Mouse (Mus musculus): ENCODE results near the gene Psip1. TPM values are rescaled to one million over a fixed set of nuclear protein-coding genes. Genes with fewer than 3 reads are reported as not detected.
A peak's percentile ranks its signal among the peaks of the same experiment; 100 is the strongest.

The Psip1 gene
- 68.1 and 81.0 TPM in 2 replicates for total RNA-seq (2012; rRNA removed)
- polyA plus RNA-seq (2012; ENCODE audit: insufficient read depth in 1 of 2, insufficient read length in 2 of 2, low read depth in 1 of 2, low replicate concordance in 2 of 2, missing spikeins in 1 of 2) = 100 to 1,000 TPM in 1 of 2 experiments, 10 to 100 TPM in 1; 54.0 to 161 TPM

DNA sequence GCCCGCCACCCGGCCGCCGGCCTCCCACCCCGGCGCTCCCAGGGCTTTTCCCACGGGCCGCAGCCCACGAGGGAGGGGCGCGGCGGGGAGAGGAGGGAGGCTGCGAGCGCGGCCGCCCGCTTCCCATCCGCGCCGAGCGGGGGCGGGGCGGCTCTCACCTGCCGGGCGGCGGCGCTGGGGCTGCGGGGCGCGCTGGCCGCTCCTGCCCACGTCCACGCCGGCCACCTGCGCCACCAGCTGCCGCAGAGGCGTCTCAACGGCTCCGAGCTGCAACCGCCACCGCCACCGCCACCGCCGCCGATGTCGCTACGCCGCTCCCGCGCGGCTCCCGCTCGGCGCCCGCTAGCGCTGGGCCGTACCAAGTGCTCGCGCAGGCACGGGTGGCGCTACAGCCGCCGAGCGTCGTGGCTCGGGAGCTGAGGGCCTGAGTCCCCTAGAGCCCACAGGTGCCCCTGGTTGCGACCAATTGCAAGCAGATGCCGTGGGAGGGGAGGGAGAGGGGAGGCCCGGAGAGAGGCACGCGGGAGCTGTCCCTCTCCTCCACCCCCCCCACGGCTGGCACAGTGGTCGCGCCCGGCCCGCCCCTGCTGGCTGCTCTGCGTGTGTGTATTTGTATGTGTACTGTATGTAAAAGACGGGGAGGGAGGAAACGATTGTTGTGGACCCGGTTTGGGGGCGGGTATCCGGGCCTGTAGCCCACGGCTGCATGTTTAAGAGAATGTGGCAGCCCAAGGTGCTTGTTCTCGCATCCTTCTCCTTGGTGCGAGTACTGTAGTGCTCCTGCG lies at the start of gene Psip1:
Gene Psip1, minus strand, starts transcription at position 343 of the 785 bp plus-strand sequence.
- H3K27me3 ChIP-seq (ENCODE audit: control insufficient read depth in 1 of 2, insufficient read depth in 2 of 2, low read length in 2 of 2) = no peaks in the 10 kb centered on the region
- H3K4me1 ChIP-seq (ENCODE audit: control insufficient read depth in 1 of 2, insufficient read depth in 2 of 2, low read length in 2 of 2) = peaks cover 3 to 6% of the 10 kb centered on the region in 2 experiments
- peak within 1 kb of the TSS; percentile 96 for H3K4me3 ChIP-seq (ENCODE audit: control insufficient read depth in 1 of 2, insufficient read depth in 1 of 2, low read depth in 2 of 2, low read length in 2 of 2)
- H3K27ac ChIP-seq (ENCODE audit: control insufficient read depth, low read depth, low read length) = peak within 1 kb of the TSS; percentile 94
- peak; percentile 92 for DNase-seq (ENCODE audit: low read depth, low spot score)
- peaks cover 28% of the 10 kb centered on the region for H3K79me2 ChIP-seq (ENCODE audit: control insufficient read depth, insufficient read depth, low read length, poor library complexity)
- peaks cover 16 to 17% of the 10 kb centered on the region in 2 experiments for H3K36me3 ChIP-seq (ENCODE audit: control insufficient read depth in 1 of 2, insufficient read depth in 2 of 2, low read length in 2 of 2)
- H3K9me3 ChIP-seq (replicated peaks; ENCODE audit: insufficient read depth, low read length) = no peaks in the 10 kb centered on the region
- peak within 1 kb of the TSS; percentile 98 for H3K9ac ChIP-seq (ENCODE audit: control insufficient read depth, low read depth, low read length, poor library complexity, severe bottlenecking)
- TF ChIP-seq RCOR1 (IDR thresholded peaks at IDR 0.05; ENCODE audit: low read depth, low read length) (no peak), ZC3H11A (IDR thresholded peaks at IDR 0.05; ENCODE audit: low read depth, low read length) (no peak), GABPA (IDR thresholded peaks at IDR 0.05; ENCODE audit: low read depth, low read length) (no peak), NRF1 (IDR thresholded peaks at IDR 0.05; ENCODE audit: insufficient read depth, low read depth, low read length, poor library complexity, severe bottlenecking) (peak; percentile 2; the same call in 1 of the 2 replicates), MAX (IDR thresholded peaks at IDR 0.05; ENCODE audit: low read length) (peak; percentile 36; the same call in 1 of the 2 replicates), POLR2AphosphoS2 (IDR thresholded peaks at IDR 0.05; ENCODE audit: low read length) (0 out of 2 replicates have a peak, but pooled peaks have one; percentile 13), EP300 (IDR thresholded peaks at IDR 0.05; ENCODE audit: low read depth in 1 of 2, low read length in 2 of 2) (no peak), ETS1 (IDR thresholded peaks at IDR 0.05; ENCODE audit: low read depth, low read length) (no peak), SMC3 (IDR thresholded peaks at IDR 0.05; ENCODE audit: low read depth, low read length) (no peak), JUND (IDR thresholded peaks at IDR 0.05; ENCODE audit: low read depth, low read length) (no peak), CTCF (IDR thresholded peaks at IDR 0.05 in 2 of 3, conservative IDR thresholded peaks at IDR 0.05 in 1 of 3; ENCODE audit: control insufficient read depth in 1 of 3, insufficient read depth in 1 of 3, low read depth in 2 of 3, low read length in 3 of 3, poor library complexity in 1 of 3, severe bottlenecking in 1 of 3) (no peak), POLR2AphosphoS5 (IDR thresholded peaks at IDR 0.05; ENCODE audit: borderline replicate concordance, low read depth, low read length) (no peak), ELF1 (IDR thresholded peaks at IDR 0.05; ENCODE audit: low read depth, low read length) (no peak), ZMIZ1 (IDR thresholded peaks at IDR 0.05; ENCODE audit: low read depth, low read length) (peak; percentile 69; the same call in 1 of the 2 replicates), NELFE (IDR thresholded peaks at IDR 0.05; ENCODE audit: low read depth, low read length) (peak; percentile 71), HCFC1 (IDR thresholded peaks at IDR 0.05; ENCODE audit: low read depth, low read length) (peak; percentile 66), KAT2A (conservative IDR thresholded peaks at IDR 0.05; ENCODE audit: low read depth, low read length) (no peak), TCF12 (IDR thresholded peaks at IDR 0.05; ENCODE audit: low read depth, low read length) (peak; percentile 28; the same call in 1 of the 2 replicates), TAL1 (IDR thresholded peaks at IDR 0.05; ENCODE audit: low read length) (no peak), TBP (IDR thresholded peaks at IDR 0.05; ENCODE audit: low read depth, low read length) (peak; percentile 61; the same call in 1 of the 2 replicates), E2F4 (IDR thresholded peaks at IDR 0.05; ENCODE audit: borderline replicate concordance, low read depth, low read length) (0 out of 2 replicates have a peak, but pooled peaks have one; percentile 64), USF1 (IDR thresholded peaks at IDR 0.05; ENCODE audit: low read depth, low read length) (no peak), POLR2A (IDR thresholded peaks at IDR 0.05; ENCODE audit: control insufficient read depth in 1 of 2, insufficient read depth in 1 of 2, low read depth in 1 of 2, low read length in 2 of 2, poor library complexity in 1 of 2) (peak; percentile 46 to 67), ZNF384 (IDR thresholded peaks at IDR 0.05; ENCODE audit: low read depth, low read length) (no peak), CHD1 (IDR thresholded peaks at IDR 0.05; ENCODE audit: low read depth, low read length) (peak; percentile 99), RAD21 (IDR thresholded peaks at IDR 0.05; ENCODE audit: low read depth, low read length) (no peak), ZKSCAN1 (IDR thresholded peaks at IDR 0.05; ENCODE audit: low read depth, low read length) (no peak), GATA1 (IDR thresholded peaks at IDR 0.05; ENCODE audit: low read depth, low read length) (no peak), USF2 (IDR thresholded peaks at IDR 0.05; ENCODE audit: borderline replicate concordance in 1 of 2, insufficient read depth in 1 of 2, low read depth in 1 of 2, low read length in 2 of 2) (no peak), MYC (IDR thresholded peaks at IDR 0.05; ENCODE audit: low read depth, low read length) (no peak), MAZ (IDR thresholded peaks at IDR 0.05; ENCODE audit: low read depth, low read length) (peak; percentile 89), MAFK (IDR thresholded peaks at IDR 0.05; ENCODE audit: borderline replicate concordance, low read depth, low read length) (no peak), SIN3A (IDR thresholded peaks at IDR 0.05; ENCODE audit: low read length) (peak; percentile 69), UBTF (IDR thresholded peaks at IDR 0.05; ENCODE audit: borderline replicate concordance, insufficient read depth, low read depth, low read length) (no peak), MEF2A (IDR thresholded peaks at IDR 0.05; ENCODE audit: extremely low read depth, insufficient replicate concordance, low read depth, low read length, poor library complexity, severe bottlenecking) (no peak)

Data from MEL (cell line).